13 mouse cellular contexts compared by ENCODE assay signal in genomic region chr3:104640855-104641254, GRCm38 (mm10). TPM values are rescaled to one million over a fixed set of nuclear protein-coding genes. Genes with fewer than 3 reads are reported as not detected.
DNase-seq lines count a peak whose midpoint lies in the region; ATAC-seq and TF ChIP-seq lines count a peak whose summit lies in the region.
"Had no signal": no experiment of that assay in that cellular context is flagged by ENCODE, and none has a peak within 500 bp of the region (broad histone marks: within the 10 kb centered on the region; RNA-seq: fewer than 3 reads in every experiment).

No protein-coding gene starts in this region.

- H3K9ac ChIP-seq in heart, embryonic 13.5 days, result peak overlapping the region; percentile 99
- no peak overlapping the region for H3K9ac ChIP-seq in lung, embryonic 14.5 days
- peak overlapping the region; percentile 22 for H3K9ac ChIP-seq in MEL (ENCODE audit: control insufficient read depth, low read depth, low read length, poor library complexity, severe bottlenecking)
- H3K9ac ChIP-seq in liver, postnatal 0 days (replicated peaks), result peak overlapping the region; percentile 93
- H3K9ac ChIP-seq: embryonic facial prominence, embryonic 13.5 days had no signal

- TF ChIP-seq EP300 in MEL (IDR thresholded peaks at IDR 0.05; ENCODE audit: low read depth in 1 of 2, low read length in 2 of 2), result no peak
- no peak for TF ChIP-seq EP300 in liver, postnatal 0 days (IDR thresholded peaks at IDR 0.05; ENCODE audit: low read depth)

- no peaks in the 10 kb centered on the region for H3K27me3 ChIP-seq in heart, embryonic 13.5 days (replicated peaks)
- H3K27me3 ChIP-seq in lung, embryonic 14.5 days (ENCODE audit: insufficient read depth, low read length), result no peaks in the 10 kb centered on the region
- H3K27me3 ChIP-seq in MEL (ENCODE audit: control insufficient read depth in 1 of 2, insufficient read depth in 2 of 2, low read length in 2 of 2), result no peaks in the 10 kb centered on the region
- H3K27me3 ChIP-seq in liver, postnatal 0 days (ENCODE audit: insufficient read depth, low read length), result no peaks in the 10 kb centered on the region
- H3K27me3 ChIP-seq: embryonic facial prominence, embryonic 13.5 days had no signal

- peaks cover 79% of the 10 kb centered on the region for H3K79me2 ChIP-seq in MEL (ENCODE audit: control insufficient read depth, insufficient read depth, low read length, poor library complexity)

- H3K4me2 ChIP-seq in heart, embryonic 13.5 days, result peak overlapping the region; percentile 71
- H3K4me2 ChIP-seq in lung, embryonic 14.5 days, result peak overlapping the region; percentile 96; the same call in 1 of the 2 replicates
- peak overlapping the region; percentile 92 for H3K4me2 ChIP-seq in liver, postnatal 0 days (ENCODE audit: low read depth, low read length)

- TF ChIP-seq CTCF in lung, embryonic 14.5 days (IDR thresholded peaks at IDR 0.05; ENCODE audit: low read depth), result no peak
- TF ChIP-seq CTCF in MEL (IDR thresholded peaks at IDR 0.05 in 2 of 3, conservative IDR thresholded peaks at IDR 0.05 in 1 of 3; ENCODE audit: control insufficient read depth in 1 of 3, insufficient read depth in 1 of 3, low read depth in 2 of 3, low read length in 3 of 3, poor library complexity in 1 of 3, severe bottlenecking in 1 of 3), result no peak
- no peak for TF ChIP-seq CTCF in liver, postnatal 0 days (IDR thresholded peaks at IDR 0.05; ENCODE audit: low read depth)

- no peak for TF ChIP-seq RAD21 in MEL (IDR thresholded peaks at IDR 0.05; ENCODE audit: low read depth, low read length)

- peaks cover 55% of the 10 kb centered on the region for H3K4me1 ChIP-seq in heart, embryonic 13.5 days
- H3K4me1 ChIP-seq in lung, embryonic 14.5 days (ENCODE audit: insufficient read depth), result 0 out of 2 replicates have a peak, but pooled peaks cover 2% of the 10 kb centered on the region
- H3K4me1 ChIP-seq in MEL (ENCODE audit: control insufficient read depth in 1 of 2, insufficient read depth in 2 of 2, low read length in 2 of 2), result peaks cover 21 to 22% of the 10 kb centered on the region in 2 experiments
- H3K4me1 ChIP-seq in liver, postnatal 0 days (ENCODE audit: insufficient read depth), result peaks cover 58% of the 10 kb centered on the region

- no peak for ATAC-seq in heart, embryonic 13.5 days (ENCODE audit: extremely low read depth, insufficient number of reproducible peaks, low FRiP score, low TSS enrichment)
- ATAC-seq in lung, embryonic 14.5 days (ENCODE audit: insufficient read depth), result no peak
- no peak for ATAC-seq in liver, postnatal 0 days
- ATAC-seq: forebrain, embryonic 16.5 days had no signal

- TF ChIP-seq POLR2A in MEL (IDR thresholded peaks at IDR 0.05; ENCODE audit: control insufficient read depth in 1 of 2, insufficient read depth in 1 of 2, low read depth in 1 of 2, low read length in 2 of 2, poor library complexity in 1 of 2), result no peak

- no peak for DNase-seq in heart, adult 9 months (ENCODE audit: low spot score in 2 of 2)
- no peak for DNase-seq in lung, embryonic 14.5 days
- no peak for DNase-seq in lung, postnatal 14 days
- peak; percentile 72 for DNase-seq in MEL (ENCODE audit: low read depth, low spot score)
- DNase-seq in liver, postnatal 0 days, result no peak
- no peak for DNase-seq in adrenal gland, postnatal 4 days (ENCODE audit: low spot score in 2 of 2)
- DNase-seq in frontal cortex, adult 2 months (ENCODE audit: extremely low spot score in 1 of 2, low spot score in 1 of 2), result no peak
- DNase-seq: cerebellum, postnatal 14 days; gastrocnemius, postnatal 25 days; right cerebral cortex, postnatal 4 days had no signal

- H3K4me3 ChIP-seq in heart, embryonic 13.5 days, result peak overlapping the region; percentile 94
- H3K4me3 ChIP-seq in lung, embryonic 14.5 days (ENCODE audit: low read depth, low read length), result no peak overlapping the region
- H3K4me3 ChIP-seq in MEL (ENCODE audit: control insufficient read depth in 1 of 2, insufficient read depth in 1 of 2, low read depth in 2 of 2, low read length in 2 of 2), result peak overlapping the region in 1 of 2 experiments; percentile 85; a peak in 2 of 4 replicates
- H3K4me3 ChIP-seq in liver, postnatal 0 days (ENCODE audit: low read depth, low read length), result peak overlapping the region; percentile 85
- H3K4me3 ChIP-seq: embryonic facial prominence, embryonic 13.5 days had no signal

- no peaks in the 10 kb centered on the region for H3K36me3 ChIP-seq in heart, embryonic 13.5 days
- H3K36me3 ChIP-seq in lung, embryonic 14.5 days (ENCODE audit: insufficient read depth), result no peaks in the 10 kb centered on the region
- peaks cover 0 to 57% of the 10 kb centered on the region in 2 experiments; a peak in 3 of 4 replicates for H3K36me3 ChIP-seq in MEL (ENCODE audit: control insufficient read depth in 1 of 2, insufficient read depth in 2 of 2, low read length in 2 of 2)
- H3K36me3 ChIP-seq in liver, postnatal 0 days (replicated peaks; ENCODE audit: insufficient read depth, low read length), result peaks cover under 1% of the 10 kb centered on the region; the same call in 1 of the 2 replicates
- H3K36me3 ChIP-seq: embryonic facial prominence, embryonic 13.5 days had no signal

- no peaks in the 10 kb centered on the region for H3K9me3 ChIP-seq in heart, embryonic 13.5 days
- no peaks in the 10 kb centered on the region for H3K9me3 ChIP-seq in lung, embryonic 14.5 days (ENCODE audit: low read depth, low read length)
- no peaks in the 10 kb centered on the region for H3K9me3 ChIP-seq in MEL (replicated peaks; ENCODE audit: insufficient read depth, low read length)
- H3K9me3 ChIP-seq in liver, postnatal 0 days (ENCODE audit: low read length), result no peaks in the 10 kb centered on the region
- H3K9me3 ChIP-seq: embryonic facial prominence, embryonic 13.5 days had no signal

- H3K27ac ChIP-seq in heart, embryonic 13.5 days (replicated peaks), result no peak overlapping the region
- no peak overlapping the region for H3K27ac ChIP-seq in lung, embryonic 14.5 days (ENCODE audit: low read depth)
- peak overlapping the region; percentile 69 for H3K27ac ChIP-seq in MEL (ENCODE audit: control insufficient read depth, low read depth, low read length)
- H3K27ac ChIP-seq in liver, postnatal 0 days (ENCODE audit: low read depth), result peak overlapping the region; percentile 13; the same call in 1 of the 2 replicates
- H3K27ac ChIP-seq: embryonic facial prominence, embryonic 13.5 days had no signal

TF ChIP-seq in MEL, 35 proteins besides CTCF, POLR2A, EP300 and RAD21:
- TF ChIP-seq MYC (IDR thresholded peaks at IDR 0.05; ENCODE audit: low read depth, low read length) (no peak), SIN3A (IDR thresholded peaks at IDR 0.05; ENCODE audit: low read length) (peak; percentile 81; the same call in 1 of the 2 replicates), POLR2AphosphoS2 (IDR thresholded peaks at IDR 0.05; ENCODE audit: low read length) (no peak), GATA1 (IDR thresholded peaks at IDR 0.05; ENCODE audit: low read depth, low read length) (no peak), MXI1 (IDR thresholded peaks at IDR 0.05; ENCODE audit: low read depth, low read length) (peak; percentile 35; the same call in 1 of the 2 replicates), RCOR1 (IDR thresholded peaks at IDR 0.05; ENCODE audit: low read depth, low read length) (no peak), MEF2A (IDR thresholded peaks at IDR 0.05; ENCODE audit: extremely low read depth, insufficient replicate concordance, low read depth, low read length, poor library complexity, severe bottlenecking) (no peak), CHD1 (IDR thresholded peaks at IDR 0.05; ENCODE audit: low read depth, low read length) (no peak)

RNA-seq across cellular contexts. Expression of gene Slc16a1, which starts 2.4 kb away (rescaled TPM):
- polyA plus RNA-seq in heart, embryonic 13.5 days (2015; fragmentation: Nextera tagmentation; extraction: Ambion mirVana), result 65.4 and 70.4 TPM in 2 replicates
- polyA plus RNA-seq in lung, embryonic 14.5 days (2014; fragmentation: Nextera tagmentation; extraction: Ambion mirVana), result 31.0 and 33.4 TPM in 2 replicates
- total RNA-seq in MEL (2012; rRNA removed), result 118 and 128 TPM in 2 replicates
- polyA plus RNA-seq in MEL (2012; ENCODE audit: insufficient read depth in 1 of 2, insufficient read length in 2 of 2, low read depth in 1 of 2, low replicate concordance in 2 of 2, missing spikeins in 1 of 2), result 10 to 100 TPM; 43.7 to 96.1 TPM
- polyA plus RNA-seq in liver, postnatal 0 days (2015; fragmentation: Nextera tagmentation; extraction: Ambion mirVana), result 62.7 and 69.6 TPM in 2 replicates
- 10 to 100 TPM; 57.6 to 63.5 TPM for total RNA-seq in adrenal gland, postnatal 4 days (2021)
- polyA plus RNA-seq in frontal cortex, adult 2 months (2012; rRNA removed), result 22.1 and 23.0 TPM in 2 replicates

Comparison
In these comparisons a context has a peak if more than half of its experiments do, and no peak if none do; other contexts are left out.
1. H3K27ac ChIP-seq: peak in MEL (single experiment) and liver, postnatal 0 days (single experiment); none in heart, embryonic 13.5 days (single experiment) and lung, embryonic 14.5 days (single experiment).
2. Peak in every context shown above with its lines, with median percentiles within 50 percentile points of each other: H3K4me2 ChIP-seq.